Mouse (Mus musculus) frontal cortex, postnatal 36 days (tissue): ENCODE results near the gene Ninj1.

Experiments used
- DNase-seq, 2 experiments: peaks; one replicate each; pipeline ENCODE4 v3.0.0; 2022; ENCODE audit warnings: low spot score in 2 of 2

Ninj1 gene

GRCm38 (mm10) chr13:49225633-49226032 is 38.3 kb downstream of the Ninj1 start:
- no peak for DNase-seq

- no peak for DNase-seq
Measured at GRCm38 (mm10) chr13:49233792-49234572, 46.7 kb downstream of the Ninj1 start.

GRCm38 (mm10) chr13:49234711-49235110 is 47.4 kb downstream of the Ninj1 start:
- DNase-seq = no peak

- DNase-seq = no peak
Measured at GRCm38 (mm10) chr13:49237617-49238016, 50.3 kb downstream of the Ninj1 start.

- DNase-seq = no peak
Measured at GRCm38 (mm10) chr13:49238737-49239136, 51.5 kb downstream of the Ninj1 start.

GRCm38 (mm10) chr13:49242321-49243065 is 55.2 kb downstream of the Ninj1 start:
- no peak for DNase-seq

GRCm38 (mm10) chr13:49243492-49243891 is 56.2 kb downstream of the Ninj1 start:
- DNase-seq = no peak

GRCm38 (mm10) chr13:49245251-49245650 is 58.0 kb downstream of the Ninj1 start:
- DNase-seq = no peak
